Mouse (Mus musculus) heart, embryonic 14.5 days (tissue): ENCODE measurements around the gene Rnf182. TPM values are rescaled to one million over a fixed set of nuclear protein-coding genes. Genes with fewer than 3 reads are reported as not detected.
A peak's percentile ranks its signal among the peaks of the same experiment; 100 is the strongest.

Experiments used
- ATAC-seq: fragments of 200-750 bp; cut with Nextera tagmentation; 2 replicates; pipeline ENCODE4 v1.8.0; 2017; ENCODE audit warnings: low read depth, moderate TSS enrichment; ENCODE audit not compliant: insufficient number of reproducible peaks, insufficient read depth, low FRiP score
- H3K27ac ChIP-seq, 2 experiments: fragments of 200-500 bp in 1 of 2; fragments of 300-500 bp in 1 of 2; sonication (generic) in 1 of 2; replicated peaks in 1 of 2; 2 replicates each; pipeline ENCODE4 v1.5.1; 2012 to 2014; ENCODE audit warnings: low read depth in 2 of 2, low read length in 2 of 2, control low read depth in 1 of 2, mild to moderate bottlenecking in 1 of 2, mixed read lengths in 1 of 2; ENCODE audit not compliant: control insufficient read depth in 1 of 2, insufficient read depth in 1 of 2
- H3K27me3 ChIP-seq: fragments of 300-500 bp; sonication (generic); 2 replicates; pipeline ENCODE4 v1.6.1; 2014; ENCODE audit warnings: mild to moderate bottlenecking, low read length, control low read depth; ENCODE audit not compliant: control insufficient read depth, insufficient read depth
- H3K36me3 ChIP-seq: fragments of 300-500 bp; sonication (generic); 2 replicates; pipeline ENCODE4 v1.6.1; 2014; ENCODE audit warnings: mild to moderate bottlenecking, control low read depth, low read length, mixed read lengths; ENCODE audit not compliant: control insufficient read depth, insufficient read depth
- H3K4me1 ChIP-seq, 2 experiments: fragments of 200-500 bp in 1 of 2; fragments of 300-500 bp in 1 of 2; sonication (generic) in 1 of 2; 2 replicates each; pipeline ENCODE4 v1.6.1; 2012 to 2014; ENCODE audit warnings: low read length in 2 of 2, control low read depth in 1 of 2, mixed read lengths in 1 of 2; ENCODE audit not compliant: control insufficient read depth in 2 of 2, insufficient read depth in 2 of 2
- H3K4me2 ChIP-seq: fragments of 300-500 bp; sonication (generic); 2 replicates; pipeline ENCODE4 v1.6.1; 2014; ENCODE audit warnings: mild to moderate bottlenecking, low read length
- H3K4me3 ChIP-seq, 2 experiments: fragments of 200-500 bp in 1 of 2; fragments of 300-500 bp in 1 of 2; sonication (generic) in 1 of 2; 2 replicates each; pipeline ENCODE4 v1.5.1; 2012 to 2014; ENCODE audit warnings: low read length in 2 of 2, mild to moderate bottlenecking in 2 of 2, control low read depth in 1 of 2, low read depth in 1 of 2, moderate library complexity in 1 of 2; ENCODE audit not compliant: control insufficient read depth in 1 of 2, insufficient read depth in 1 of 2
- H3K9ac ChIP-seq: fragments of 300-500 bp; sonication (generic); 2 replicates; pipeline ENCODE4 v1.6.1; 2014; ENCODE audit warnings: mild to moderate bottlenecking, low read length
- H3K9me3 ChIP-seq: fragments of 300-500 bp; sonication (generic); 2 replicates; pipeline ENCODE4 v1.6.1; 2016; ENCODE audit warnings: low read length, control low read depth; ENCODE audit not compliant: control insufficient read depth
- WGBS: fragments of 180-500 bp; shearing (Covaris S2); extraction: QIAGEN DNeasy Blood & Tissue Kit; methylation state at CpG from one replicate; pipeline ENCODE4 v1.1.7; 2014; 5-methylcytosine and 5-hydroxymethylcytosine counted together
- polyA plus RNA-seq: library from polyadenylated mRNA; unstranded; fragments of >200 nt; fragmentation: Nextera tagmentation; extraction: Ambion mirVana; gene quantifications from 2 replicates; pipeline ENCODE4 v1.2.1, GENCODE M21; 2014

The Rnf182 gene
- polyA plus RNA-seq, 1 experiment from 2014 or later, result 2.6 TPM

DNA sequence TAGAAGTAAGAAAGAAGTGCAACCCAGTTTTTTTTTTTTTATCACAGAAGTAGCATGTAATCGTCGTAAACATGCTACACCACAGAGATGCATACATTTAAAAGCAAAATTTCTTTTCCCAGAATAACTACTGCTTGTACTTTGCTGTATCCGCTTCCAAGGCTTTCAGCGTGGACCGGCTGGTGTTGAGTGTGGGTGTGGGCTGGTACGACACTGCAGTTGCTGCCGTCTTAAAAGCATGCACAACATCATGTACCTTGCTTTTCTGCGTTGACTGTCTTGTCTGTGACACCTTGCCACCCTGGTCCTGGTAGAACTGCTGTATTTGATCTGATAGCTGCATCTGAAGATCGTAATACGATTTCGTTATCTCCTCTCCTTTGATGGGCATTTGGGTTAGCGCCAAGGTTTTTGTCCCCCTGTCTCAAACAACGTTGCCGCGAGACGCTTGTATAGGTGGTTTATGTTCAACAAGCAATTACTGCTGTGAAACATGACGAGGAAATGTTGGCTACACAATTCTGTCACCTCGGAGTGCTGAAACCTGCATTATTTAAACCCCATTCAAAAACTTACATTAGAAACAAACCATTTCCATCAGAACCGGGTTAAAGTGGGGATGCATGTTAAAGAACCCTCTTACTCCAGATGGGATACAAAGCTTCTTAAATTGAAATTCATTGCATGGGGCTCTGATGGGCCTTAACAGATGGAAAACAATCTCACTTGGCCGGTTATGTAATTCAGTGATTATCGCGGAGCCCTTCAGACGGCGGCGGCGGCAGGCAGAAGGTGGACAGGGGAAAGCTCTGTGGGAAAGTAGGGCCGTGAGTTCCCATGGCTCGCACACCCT, 23.5 kb upstream of the Rnf182 start:
- peak overlapping the region; percentile 11 to 22; a peak in 3 of 4 replicates for H3K4me3 ChIP-seq
- H3K4me2 ChIP-seq, result peak overlapping the region; percentile 45
- H3K9me3 ChIP-seq, result no peaks in the 10 kb centered on the region
- H3K27ac ChIP-seq, result no peak overlapping the region
- H3K4me1 ChIP-seq, result peaks cover 0 to 7% of the 10 kb centered on the region in 2 experiments; a peak in 1 of 4 replicates
- ATAC-seq, result no peak
- H3K9ac ChIP-seq, result no peak overlapping the region
- no peaks in the 10 kb centered on the region for H3K27me3 ChIP-seq
- WGBS, result 57% methylated on average over 28 of the region's 28 CpGs
- no peaks in the 10 kb centered on the region for H3K36me3 ChIP-seq

DNA sequence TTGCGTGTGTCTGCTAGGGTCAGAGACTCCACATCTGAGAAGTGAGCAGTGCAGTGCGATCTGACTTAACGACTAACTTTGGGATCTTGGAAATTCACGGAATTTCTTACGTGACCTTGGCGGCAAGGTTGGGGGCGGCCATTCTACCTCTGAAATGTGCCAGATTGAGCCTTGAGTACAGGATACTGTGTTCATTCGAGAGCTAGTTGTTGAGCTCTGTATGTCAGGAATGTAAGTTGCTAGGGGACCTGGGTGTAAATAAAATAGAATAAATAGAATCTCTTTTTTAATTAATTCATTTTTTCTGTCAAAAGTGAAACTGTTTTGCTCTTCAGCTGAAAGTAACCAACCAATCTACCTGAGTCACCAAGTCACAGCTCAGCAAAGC, 22.8 kb upstream of the Rnf182 start:
- H3K4me3 ChIP-seq, result peak overlapping the region; percentile 11 to 22; a peak in 3 of 4 replicates
- no peaks in the 10 kb centered on the region for H3K9me3 ChIP-seq
- H3K4me2 ChIP-seq, result peak overlapping the region; percentile 45
- peaks cover 0 to 7% of the 10 kb centered on the region in 2 experiments; a peak in 1 of 4 replicates for H3K4me1 ChIP-seq
- no peaks in the 10 kb centered on the region for H3K36me3 ChIP-seq
- no peaks in the 10 kb centered on the region for H3K27me3 ChIP-seq
- 28% methylated on average over 8 of the region's 8 CpGs for WGBS
- no peak for ATAC-seq
- H3K27ac ChIP-seq, result no peak overlapping the region
- H3K9ac ChIP-seq, result no peak overlapping the region

DNA sequence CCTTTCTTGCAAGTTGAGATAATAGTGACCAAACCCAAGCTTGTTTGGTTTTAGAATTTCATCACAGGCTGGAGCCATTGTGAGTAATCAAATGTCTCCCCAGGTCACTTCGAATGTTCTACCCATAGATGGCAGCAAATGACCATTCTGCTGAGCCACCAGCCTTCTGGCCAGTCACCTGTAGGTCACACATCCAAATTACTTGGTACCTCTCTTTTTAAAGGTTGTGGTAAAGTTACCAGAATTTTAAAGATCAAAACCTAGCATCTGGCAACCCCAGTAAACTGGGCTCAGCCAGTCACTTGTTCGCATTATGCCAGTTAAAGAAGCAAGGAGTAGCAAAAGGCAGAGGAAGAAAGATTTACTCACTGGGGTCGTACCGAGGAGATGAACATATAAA, 19.6 kb upstream of the Rnf182 start:
- Histone ChIP-seq H3K4me1 (no peaks in the 10 kb centered on the region), H3K4me2 (no peak overlapping the region), H3K9me3 (no peaks in the 10 kb centered on the region), H3K9ac (no peak overlapping the region), H3K27ac (no peak overlapping the region), H3K36me3 (no peaks in the 10 kb centered on the region), H3K27me3 (no peaks in the 10 kb centered on the region), H3K4me3 (no peak overlapping the region)
- 60% methylated on average over 4 of the region's 4 CpGs for WGBS
- ATAC-seq, result no peak

DNA sequence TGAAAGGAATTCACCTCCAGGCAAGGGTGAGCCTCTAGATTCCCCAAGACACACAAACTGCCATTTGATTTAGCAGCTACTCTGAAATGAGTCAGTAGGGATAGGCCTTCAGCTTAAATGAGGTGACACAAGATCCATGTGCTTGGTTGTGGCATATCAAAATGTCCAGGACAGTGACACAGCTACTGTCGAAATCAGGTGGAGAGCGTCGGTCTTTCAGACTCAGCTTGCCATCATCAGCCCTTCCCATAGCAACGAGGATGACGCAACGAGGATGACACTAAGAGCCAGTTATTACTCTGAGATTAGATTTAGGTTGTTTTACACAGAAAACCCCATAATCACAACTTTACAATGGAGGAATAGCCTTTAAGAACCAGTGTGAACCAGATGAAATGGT, 14.5 kb upstream of the Rnf182 start:
- no peak overlapping the region for H3K4me2 ChIP-seq
- H3K4me1 ChIP-seq, result no peaks in the 10 kb centered on the region; a peak in 1 of 4 replicates
- no peaks in the 10 kb centered on the region for H3K36me3 ChIP-seq
- ATAC-seq, result no peak
- H3K4me3 ChIP-seq, result no peak overlapping the region
- no peak overlapping the region for H3K9ac ChIP-seq
- H3K27me3 ChIP-seq, result no peaks in the 10 kb centered on the region
- no peak overlapping the region for H3K27ac ChIP-seq
- WGBS, result 89% methylated on average over 6 of the region's 6 CpGs
- H3K9me3 ChIP-seq, result no peaks in the 10 kb centered on the region

DNA sequence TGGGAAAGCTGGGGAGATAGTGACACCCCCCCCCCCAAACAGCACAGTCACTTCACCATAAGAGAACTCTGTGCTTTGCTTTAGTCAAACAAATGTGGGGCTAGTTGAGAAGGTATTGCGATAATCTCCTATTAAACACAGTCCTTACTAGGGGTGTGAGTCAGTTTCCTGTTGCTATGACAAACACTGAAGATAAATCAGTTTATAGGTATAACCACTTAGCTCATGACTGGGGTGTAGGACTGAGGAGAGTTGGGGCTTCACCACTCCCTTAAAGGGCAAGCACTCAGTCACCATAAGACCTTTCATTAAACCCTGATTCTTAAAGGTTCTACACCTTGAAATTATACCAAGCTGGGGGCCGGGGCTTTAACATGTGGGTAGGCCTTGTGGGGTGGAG, 13.1 kb upstream of the Rnf182 start:
- no peaks in the 10 kb centered on the region for H3K27me3 ChIP-seq
- no peak for ATAC-seq
- 93% methylated on average over 2 of the region's 2 CpGs for WGBS

DNA sequence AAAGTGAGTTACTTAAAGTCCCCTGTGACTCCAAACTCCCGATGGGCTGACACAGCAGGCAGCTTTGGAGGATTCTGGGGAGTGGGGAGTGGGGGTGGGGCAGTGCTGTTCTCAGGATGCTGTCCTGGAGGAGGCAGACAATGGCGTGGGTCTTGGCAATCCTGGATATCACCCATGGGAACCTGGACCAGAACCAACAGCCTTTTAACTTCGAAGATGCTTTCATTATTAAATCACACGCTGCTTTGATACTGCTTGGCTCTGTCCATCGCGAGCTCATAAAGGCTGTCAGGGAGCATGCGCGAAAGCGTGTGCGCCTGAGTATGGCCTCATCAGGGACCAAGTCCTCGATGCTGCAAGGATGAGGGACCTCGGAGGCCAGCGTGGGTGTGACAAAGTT, 12.5 kb upstream of the Rnf182 start:
- Histone ChIP-seq H3K4me2 (0 out of 2 replicates have a peak overlapping the region, but pooled peaks have one; percentile 18), H3K4me3 (no peak overlapping the region), H3K36me3 (no peaks in the 10 kb centered on the region), H3K27me3 (no peaks in the 10 kb centered on the region), H3K9ac (no peak overlapping the region), H3K4me1 (no peaks in the 10 kb centered on the region; a peak in 1 of 4 replicates), H3K27ac (no peak overlapping the region; a peak in 1 of 4 replicates), H3K9me3 (no peaks in the 10 kb centered on the region)
- no peak for ATAC-seq
- 65% methylated on average over 13 of the region's 13 CpGs for WGBS

More for the DNA sequence above, 13.1 kb upstream of the Rnf182 start:
- Histone ChIP-seq H3K4me3 (no peak overlapping the region), H3K9me3 (no peaks in the 10 kb centered on the region), H3K9ac (no peak overlapping the region), H3K4me2 (no peak overlapping the region), H3K27ac (no peak overlapping the region), H3K4me1 (no peaks in the 10 kb centered on the region; a peak in 1 of 4 replicates), H3K36me3 (no peaks in the 10 kb centered on the region)

DNA sequence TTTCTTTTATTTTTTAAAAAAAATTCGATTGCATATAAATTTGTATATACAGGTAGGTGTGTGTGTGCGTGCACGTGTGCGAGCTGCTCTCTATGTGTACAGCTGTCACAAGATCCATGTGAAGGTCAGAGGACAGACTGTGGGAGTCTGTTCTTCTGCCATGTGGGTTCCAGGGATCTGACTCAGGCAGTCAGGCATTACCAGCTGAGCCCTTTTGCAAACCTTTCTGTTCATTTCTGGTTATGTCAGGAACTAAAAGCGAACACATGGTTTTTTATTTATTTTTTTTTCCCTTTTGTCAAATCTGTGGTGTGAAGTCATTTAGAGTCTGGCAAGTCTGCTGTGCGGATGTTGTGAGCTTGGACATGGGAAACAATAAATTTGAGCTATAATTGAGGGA, 6.7 kb upstream of the Rnf182 start:
- Histone ChIP-seq H3K4me1 (no peaks in the 10 kb centered on the region), H3K27ac (no peak overlapping the region), H3K36me3 (no peaks in the 10 kb centered on the region), H3K9me3 (no peaks in the 10 kb centered on the region), H3K27me3 (no peaks in the 10 kb centered on the region), H3K9ac (no peak overlapping the region), H3K4me2 (no peak overlapping the region), H3K4me3 (no peak overlapping the region)
- WGBS, result 77% methylated on average over 6 of the region's 6 CpGs
- no peak for ATAC-seq
